Mouse (Mus musculus) spleen, adult 2 months (tissue): Measurements from ENCODE around the gene Klhl33. TPM values are rescaled to one million over a fixed set of nuclear protein-coding genes. Genes with fewer than 3 reads are reported as not detected.
"Not testable (repeated sequence)": the region's sequence is repeated elsewhere in the genome, so short reads cannot be mapped to it uniquely, and the experiment has no call there.

Experiments used
- DNase-seq, 2 experiments: peaks; one replicate each; pipeline versions ENCODE4 v3.0.0 to v3.0.0-alpha.2; 2012 to 2021; ENCODE audit warnings: low spot score in 2 of 2, low read depth in 1 of 2
- H3K27ac ChIP-seq: fragments of 200-500 bp; 2 replicates; pipeline ENCODE4 v1.5.1; 2012; ENCODE audit warnings: low read length, inconsistent platforms; ENCODE audit not compliant: insufficient read depth
- H3K27me3 ChIP-seq: fragments of 200-500 bp; 2 replicates; pipeline ENCODE4 v1.6.1; 2012; ENCODE audit warnings: mild to moderate bottlenecking, moderate library complexity, low read length, inconsistent platforms; ENCODE audit not compliant: control insufficient read depth, insufficient read depth
- H3K36me3 ChIP-seq: fragments of 200-500 bp; 2 replicates; pipeline ENCODE4 v1.6.1; 2012; ENCODE audit warnings: mild to moderate bottlenecking, low read length, inconsistent platforms; ENCODE audit not compliant: control insufficient read depth, insufficient read depth
- H3K4me1 ChIP-seq: fragments of 200-500 bp; 2 replicates; pipeline ENCODE4 v1.6.1; 2011; ENCODE audit warnings: inconsistent platforms; ENCODE audit not compliant: control insufficient read depth, insufficient read depth, insufficient read length
- H3K4me3 ChIP-seq: fragments of 200-500 bp; 2 replicates; pipeline ENCODE4 v1.5.1; 2011; ENCODE audit warnings: mild to moderate bottlenecking, inconsistent platforms; ENCODE audit not compliant: insufficient read depth, insufficient read length; ENCODE audit errors: extremely low read depth
- CTCF ChIP-seq: fragments of 200-500 bp; IDR thresholded peaks from 2 replicates; pipeline ENCODE4 v1.5.1; 2011; ENCODE audit warnings: mild to moderate bottlenecking, inconsistent platforms; ENCODE audit not compliant: insufficient read depth, insufficient read length, insufficient replicate concordance; ENCODE audit errors: extremely low read depth
- POLR2A ChIP-seq: fragments of 200-500 bp; IDR thresholded peaks from 2 replicates; pipeline ENCODE4 v1.6.1; 2011; ENCODE audit warnings: low read depth, low read length, inconsistent platforms
- WGBS: fragments of 180-500 bp; shearing (Covaris S2); methylation state at CpG from one replicate; pipeline ENCODE4 v1.1.7; 2018; 5-methylcytosine and 5-hydroxymethylcytosine counted together
- polyA plus RNA-seq: library from polyadenylated mRNA; depleted of rRNA; stranded (reverse); fragments of >200 nt; gene quantifications from 2 replicates; pipeline ENCODE4 v1.2.3, GENCODE M21; 2012

The Klhl33 gene
- polyA plus RNA-seq, 1 experiment, result 0.18 TPM

GRCm38 (mm10) chr14:50925111-50925920, 28.0 kb upstream of the Klhl33 start:
- Histone ChIP-seq H3K36me3 (peaks cover 31% of the 10 kb centered on the region), H3K4me3 (peak overlapping the region; percentile 85), H3K27ac (peak overlapping the region; percentile 55), H3K4me1 (peaks cover 8% of the 10 kb centered on the region; the same call in 1 of the 2 replicates), H3K27me3 (no peaks in the 10 kb centered on the region)
- WGBS, result 2% methylated on average over 38 of the region's 38 CpGs
- no peak for TF ChIP-seq CTCF
- TF ChIP-seq POLR2A, result no peak
- no peak for DNase-seq

GRCm38 (mm10) chr14:50924281-50925064, 27.2 kb upstream of the Klhl33 start, which contains the start of the genes Osgep and Apex1:
Gene Osgep, minus strand, starts transcription at chr14:50924893.
Gene Apex1, plus strand, starts transcription at chr14:50924968.
- DNase-seq, result peak; percentile 94 to 95
- WGBS, result under 1% methylated on average over 57 of the region's 57 CpGs
- peaks cover 31% of the 10 kb centered on the region for H3K36me3 ChIP-seq
- H3K4me3 ChIP-seq, result peak within 1 kb of the TSS; percentile 85
- H3K27ac ChIP-seq, result peak within 1 kb of the TSS; percentile 97
- peaks cover 5% of the 10 kb centered on the region; the same call in 1 of the 2 replicates for H3K4me1 ChIP-seq
- no peak for TF ChIP-seq CTCF
- peak; percentile 72 for TF ChIP-seq POLR2A
- no peaks in the 10 kb centered on the region for H3K27me3 ChIP-seq

- not testable (repeated sequence) for H3K27ac ChIP-seq, H3K27me3 ChIP-seq, H3K4me1 ChIP-seq, H3K4me3 ChIP-seq, DNase-seq
- 71% methylated on average over 1 of the region's 1 CpGs for WGBS
- H3K36me3 ChIP-seq, result peaks cover 25% of the 10 kb centered on the region
Observed at GRCm38 (mm10) chr14:50923437-50923836, 26.1 kb upstream of the Klhl33 start.

- Histone ChIP-seq H3K36me3 (peaks cover 17% of the 10 kb centered on the region), H3K27ac (no peak overlapping the region), H3K4me1 (no peaks in the 10 kb centered on the region), H3K27me3 (no peaks in the 10 kb centered on the region), H3K4me3 (no peak overlapping the region)
- TF ChIP-seq POLR2A (no peak), CTCF (no peak)
- DNase-seq, result no peak
- 88% methylated on average over 3 of the region's 3 CpGs for WGBS
Observed at GRCm38 (mm10) chr14:50911356-50911755, 14.0 kb upstream of the Klhl33 start.

GRCm38 (mm10) chr14:50908126-50908525, 10.8 kb upstream of the Klhl33 start:
- 76% methylated on average over 4 of the region's 4 CpGs for WGBS
- Histone ChIP-seq H3K27ac (no peak overlapping the region), H3K4me1 (no peaks in the 10 kb centered on the region), H3K4me3 (no peak overlapping the region), H3K27me3 (no peaks in the 10 kb centered on the region), H3K36me3 (no peaks in the 10 kb centered on the region; the same call in 1 of the 2 replicates)
- DNase-seq, result no peak
- no peak for TF ChIP-seq CTCF
- no peak for TF ChIP-seq POLR2A

GRCm38 (mm10) chr14:50905327-50905726, 8.0 kb upstream of the Klhl33 start:
- not testable (repeated sequence) for H3K27ac ChIP-seq, H3K27me3 ChIP-seq, H3K36me3 ChIP-seq, H3K4me3 ChIP-seq, H3K4me1 ChIP-seq, DNase-seq

- WGBS, result 91% methylated on average over 4 of the region's 4 CpGs
- DNase-seq, result no peak
- no peaks in the 10 kb centered on the region; the same call in 1 of the 2 replicates for H3K36me3 ChIP-seq
- no peak overlapping the region for H3K4me3 ChIP-seq
- no peaks in the 10 kb centered on the region for H3K27me3 ChIP-seq
- no peaks in the 10 kb centered on the region for H3K4me1 ChIP-seq
- no peak overlapping the region for H3K27ac ChIP-seq
- TF ChIP-seq POLR2A (no peak), CTCF (no peak)
Observed at GRCm38 (mm10) chr14:50904828-50905129, 7.5 kb upstream of the Klhl33 start.
